Mouse (Mus musculus): Measurements from ENCODE around the gene Hist1h3f. TPM values are rescaled to one million over a fixed set of nuclear protein-coding genes. Genes with fewer than 3 reads are reported as not detected.
A peak's percentile ranks its signal among the peaks of the same experiment; 100 is the strongest.
"Not testable (repeated sequence)": the region's sequence is repeated elsewhere in the genome, so short reads cannot be mapped to it uniquely, and the experiment has no call there.

Gene Hist1h3f
- polyA plus RNA-seq, 1 experiment from 2014 or later = 0.83 TPM

DNA sequence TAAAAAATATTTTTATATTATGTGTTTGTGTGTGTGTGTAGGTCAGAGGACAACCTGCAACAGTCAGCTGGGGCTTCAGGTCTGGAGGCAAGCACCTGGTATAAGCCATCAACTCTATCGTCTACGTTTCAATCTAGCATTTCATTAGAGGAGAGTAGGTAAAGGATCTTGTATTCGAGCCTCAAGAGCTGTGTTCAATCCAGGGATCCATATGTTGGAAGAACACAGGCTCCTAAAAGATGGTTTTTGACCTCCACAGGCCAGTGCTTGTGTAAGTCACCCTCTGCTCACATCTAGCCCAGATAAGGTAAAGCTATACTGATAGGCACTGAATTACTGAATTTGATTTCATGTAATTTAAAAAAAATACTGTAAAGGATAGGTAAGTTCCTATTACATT is 13.1 kb downstream of the Hist1h3f start:
- ATAC-seq (ENCODE audit: insufficient read depth, low FRiP score, low read depth) = no peak
- Histone ChIP-seq H3K9ac (no peak overlapping the region), H3K4me1 (peaks cover 7% of the 10 kb centered on the region; the same call in 1 of the 2 replicates), H3K4me2 (peak overlapping the region; percentile 27), H3K4me3 (replicated peaks) (0 out of 2 replicates have a peak overlapping the region, but pooled peaks have one; percentile 4), H3K27me3 (replicated peaks) (no peaks in the 10 kb centered on the region), H3K9me3 (no peaks in the 10 kb centered on the region), H3K36me3 (no peaks in the 10 kb centered on the region), H3K27ac (peak overlapping the region; percentile 63; the same call in 1 of the 2 replicates)
- 60% methylated on average over 3 of the region's 3 CpGs for WGBS

DNA sequence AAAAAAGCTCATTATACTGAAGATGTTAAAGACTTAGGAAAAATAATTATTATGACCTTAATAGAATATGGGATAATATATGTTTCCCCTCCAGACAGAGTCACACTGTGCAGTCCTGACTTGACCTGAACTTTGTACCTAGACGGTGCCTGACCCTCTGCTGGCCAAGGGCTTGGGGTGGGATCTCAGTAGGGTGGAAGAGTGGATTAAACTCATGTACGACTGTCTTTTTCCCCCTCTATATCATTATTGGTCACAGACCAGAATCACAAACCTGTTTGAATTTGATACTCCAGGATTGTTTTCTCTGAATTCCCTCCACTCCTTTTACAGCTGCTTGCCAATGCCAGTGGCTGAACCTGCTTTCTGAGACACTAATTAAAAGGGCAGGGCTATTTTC is 16.8 kb downstream of the Hist1h3f start:
- H3K4me2 ChIP-seq; H3K4me1 ChIP-seq; H3K9me3 ChIP-seq; H3K9ac ChIP-seq; ATAC-seq (ENCODE audit: insufficient read depth, low FRiP score, low read depth); H3K27me3 ChIP-seq (replicated peaks); H3K4me3 ChIP-seq (replicated peaks); H3K36me3 ChIP-seq: not testable (repeated sequence)
- 15% methylated on average over 2 of the region's 2 CpGs for WGBS
- peak overlapping the region; percentile 61; the same call in 1 of the 2 replicates for H3K27ac ChIP-seq

DNA sequence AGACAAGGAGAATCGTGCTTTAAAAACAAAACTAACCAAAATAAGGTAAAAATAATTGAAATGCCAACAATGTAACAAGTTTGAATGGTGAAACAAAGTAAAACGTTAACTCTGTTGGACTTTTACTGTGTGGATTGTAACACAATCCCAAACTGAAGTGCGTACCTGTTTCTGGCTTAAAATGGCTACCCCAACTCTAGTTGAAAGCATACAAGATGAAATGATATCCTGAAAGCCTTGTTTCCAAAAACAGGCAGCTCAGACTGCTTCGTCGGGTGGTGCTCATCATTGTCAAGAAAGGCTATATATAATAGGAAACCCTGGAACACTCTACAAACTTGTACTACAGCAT is 17.7 kb downstream of the Hist1h3f start:
- H3K4me1 ChIP-seq; ATAC-seq (ENCODE audit: insufficient read depth, low FRiP score, low read depth); H3K9ac ChIP-seq; H3K36me3 ChIP-seq; H3K9me3 ChIP-seq; H3K27me3 ChIP-seq (replicated peaks): not testable (repeated sequence)
- H3K4me2 ChIP-seq = peak overlapping the region; percentile 70
- peak overlapping the region; percentile 45 for H3K4me3 ChIP-seq (replicated peaks)
- WGBS = 0% methylated on average over 2 of the region's 5 CpGs
- H3K27ac ChIP-seq = peak overlapping the region; percentile 98

DNA sequence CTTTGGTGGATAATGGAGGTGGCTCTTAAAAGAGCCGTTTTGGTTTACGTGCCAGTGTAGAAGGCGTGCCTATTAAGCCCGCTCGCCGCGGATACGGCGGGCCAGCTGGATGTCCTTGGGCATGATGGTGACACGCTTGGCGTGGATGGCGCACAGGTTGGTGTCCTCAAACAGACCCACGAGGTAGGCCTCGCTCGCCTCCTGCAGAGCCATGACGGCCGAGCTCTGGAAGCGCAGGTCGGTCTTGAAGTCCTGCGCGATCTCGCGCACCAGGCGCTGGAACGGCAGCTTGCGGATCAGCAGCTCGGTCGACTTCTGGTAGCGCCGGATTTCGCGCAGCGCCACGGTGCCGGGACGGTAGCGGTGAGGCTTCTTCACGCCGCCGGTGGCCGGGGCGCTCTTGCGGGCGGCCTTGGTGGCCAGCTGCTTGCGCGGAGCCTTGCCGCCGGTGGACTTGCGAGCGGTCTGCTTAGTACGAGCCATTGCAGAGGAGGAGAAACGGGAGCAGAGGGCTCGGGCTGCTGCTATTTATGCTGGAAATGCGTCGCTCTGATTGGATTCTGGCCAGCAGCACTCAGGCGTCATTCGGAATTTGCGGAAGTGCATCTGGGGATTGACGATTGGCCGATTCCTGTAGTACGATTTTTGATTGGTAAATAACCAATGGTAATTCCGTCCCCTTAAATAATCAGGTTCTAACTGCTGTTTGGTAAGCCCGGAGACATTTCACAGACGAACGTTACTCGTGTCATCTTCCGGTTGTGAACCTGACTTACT is 18.2 kb downstream of the Hist1h3f start, which contains the start of gene Hist1h3e:
Hist1h3e (minus strand) TSS at position 487 of the 777 bp plus-strand sequence.
- not testable (repeated sequence) for H3K27me3 ChIP-seq (replicated peaks); H3K4me1 ChIP-seq; H3K9me3 ChIP-seq; H3K36me3 ChIP-seq
- under 1% methylated on average over 62 of the region's 67 CpGs for WGBS
- Histone ChIP-seq H3K4me3 (replicated peaks) (peak within 1 kb of the TSS; percentile 45), H3K9ac (0 out of 2 replicates have a peak within 1 kb of the TSS, but pooled peaks have one; percentile 5), H3K4me2 (peak within 1 kb of the TSS; percentile 70), H3K27ac (peak within 1 kb of the TSS; percentile 98)
- ATAC-seq (ENCODE audit: insufficient read depth, low FRiP score, low read depth) = peak; percentile 92

DNA sequence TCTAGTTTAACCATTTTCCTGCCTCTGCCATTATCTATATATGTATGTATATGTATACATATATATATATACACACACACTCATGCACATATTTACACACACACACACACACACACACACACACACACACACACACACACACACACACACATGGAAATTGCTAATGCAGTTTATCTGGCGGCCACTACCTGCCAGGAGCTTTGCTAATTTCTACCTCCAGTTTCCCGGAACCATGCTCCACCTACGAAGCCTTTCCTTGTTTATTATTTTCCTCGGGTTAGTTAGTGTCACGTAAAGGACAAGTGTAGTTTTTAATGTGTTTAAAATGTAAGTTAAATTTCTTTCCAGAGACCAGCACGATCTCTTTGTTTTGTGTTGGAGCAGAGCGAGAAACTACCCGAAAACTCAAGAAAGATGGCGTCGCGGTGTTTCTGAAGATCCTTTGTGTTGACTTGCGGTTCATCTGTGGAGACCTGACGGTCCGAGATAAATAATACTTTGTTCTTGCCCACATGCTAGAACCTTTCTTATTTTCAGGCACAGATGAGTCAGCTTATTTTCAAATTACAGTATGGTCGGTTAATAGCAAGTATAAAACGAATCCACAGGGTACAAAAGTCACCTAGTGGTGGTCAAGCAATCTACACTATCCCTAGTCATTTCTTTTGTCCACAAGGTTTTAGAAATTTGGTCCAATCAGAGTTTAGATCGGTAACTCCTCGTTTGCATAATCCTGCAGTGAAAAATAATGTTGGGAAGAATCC is 19.0 kb downstream of the Hist1h3f start:
- WGBS = 2% methylated on average over 18 of the region's 18 CpGs
- Histone ChIP-seq H3K27ac (peak overlapping the region; percentile 98), H3K36me3 (no peaks in the 10 kb centered on the region), H3K4me2 (peak overlapping the region; percentile 70), H3K9me3 (no peaks in the 10 kb centered on the region), H3K4me1 (no peaks in the 10 kb centered on the region), H3K27me3 (replicated peaks) (no peaks in the 10 kb centered on the region), H3K9ac (0 out of 2 replicates have a peak overlapping the region, but pooled peaks have one; percentile 5), H3K4me3 (replicated peaks) (peak overlapping the region; percentile 45)
- peak; percentile 47; the same call in 1 of the 2 replicates for ATAC-seq (ENCODE audit: insufficient read depth, low FRiP score, low read depth)

DNA sequence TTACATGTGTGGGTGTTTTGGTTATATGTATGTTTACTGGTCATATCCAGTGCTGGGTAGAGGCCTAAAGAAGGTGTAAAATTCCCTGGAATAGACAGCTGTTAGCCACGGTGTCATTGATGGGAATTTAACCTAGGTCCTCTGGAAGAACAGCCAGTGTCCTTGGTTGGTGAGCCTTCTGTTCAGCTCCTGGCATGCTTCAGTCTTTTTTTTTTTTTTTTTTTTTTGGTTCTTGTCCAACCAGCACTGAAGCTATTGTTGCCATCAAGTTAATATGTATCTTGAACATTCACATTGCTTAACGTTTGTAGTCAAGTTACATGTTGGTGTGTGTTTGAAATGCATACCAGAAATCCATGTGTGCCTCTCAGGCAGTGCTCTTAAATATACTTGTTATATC is 20.6 kb downstream of the Hist1h3f start:
- Histone ChIP-seq H3K9ac (no peak overlapping the region), H3K4me2 (no peak overlapping the region), H3K27me3 (replicated peaks) (no peaks in the 10 kb centered on the region), H3K36me3 (no peaks in the 10 kb centered on the region), H3K4me3 (replicated peaks) (no peak overlapping the region), H3K9me3 (no peaks in the 10 kb centered on the region), H3K4me1 (no peaks in the 10 kb centered on the region), H3K27ac (no peak overlapping the region)
- 84% methylated on average over 2 of the region's 2 CpGs for WGBS
- ATAC-seq (ENCODE audit: insufficient read depth, low FRiP score, low read depth) = no peak

DNA sequence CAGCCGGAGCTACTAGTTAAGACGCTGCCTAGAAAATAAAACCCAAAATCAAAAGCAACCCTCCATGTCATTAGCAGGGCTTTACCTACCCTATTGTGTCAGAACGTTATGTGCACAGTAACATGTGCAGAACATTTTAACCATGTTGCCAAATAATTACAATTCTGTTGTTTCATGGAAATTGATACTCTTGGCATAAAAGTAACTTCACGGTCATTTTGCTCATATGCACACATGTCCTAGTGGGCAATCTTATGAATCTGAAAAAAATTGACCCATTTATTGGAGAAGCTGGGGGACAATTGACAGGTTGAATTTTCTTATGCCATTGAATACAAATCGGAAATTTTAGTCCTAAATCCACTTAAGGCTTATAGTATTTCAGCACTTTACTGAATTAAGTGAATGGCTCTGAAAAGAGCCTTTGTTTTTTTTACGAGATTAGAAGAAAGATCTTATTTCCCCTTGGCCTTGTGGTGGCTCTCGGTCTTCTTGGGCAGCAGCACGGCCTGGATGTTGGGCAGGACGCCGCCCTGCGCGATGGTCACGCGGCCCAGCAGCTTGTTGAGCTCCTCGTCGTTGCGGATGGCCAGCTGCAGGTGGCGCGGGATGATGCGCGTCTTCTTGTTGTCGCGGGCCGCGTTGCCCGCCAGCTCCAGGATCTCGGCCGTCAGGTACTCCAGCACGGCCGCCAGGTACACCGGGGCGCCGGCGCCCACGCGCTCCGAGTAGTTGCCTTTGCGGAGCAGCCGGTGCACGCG is 26.6 kb downstream of the Hist1h3f start:
- not testable (repeated sequence) for H3K4me1 ChIP-seq; H3K36me3 ChIP-seq; H3K9me3 ChIP-seq; H3K27me3 ChIP-seq (replicated peaks); ATAC-seq (ENCODE audit: insufficient read depth, low FRiP score, low read depth)
- WGBS = 1% methylated on average over 27 of the region's 41 CpGs
- peak overlapping the region; percentile 9; the same call in 1 of the 2 replicates for H3K9ac ChIP-seq
- peak overlapping the region; percentile 52 for H3K4me2 ChIP-seq
- H3K4me3 ChIP-seq (replicated peaks) = peak overlapping the region; percentile 47
- peak overlapping the region; percentile 98 for H3K27ac ChIP-seq

DNA sequence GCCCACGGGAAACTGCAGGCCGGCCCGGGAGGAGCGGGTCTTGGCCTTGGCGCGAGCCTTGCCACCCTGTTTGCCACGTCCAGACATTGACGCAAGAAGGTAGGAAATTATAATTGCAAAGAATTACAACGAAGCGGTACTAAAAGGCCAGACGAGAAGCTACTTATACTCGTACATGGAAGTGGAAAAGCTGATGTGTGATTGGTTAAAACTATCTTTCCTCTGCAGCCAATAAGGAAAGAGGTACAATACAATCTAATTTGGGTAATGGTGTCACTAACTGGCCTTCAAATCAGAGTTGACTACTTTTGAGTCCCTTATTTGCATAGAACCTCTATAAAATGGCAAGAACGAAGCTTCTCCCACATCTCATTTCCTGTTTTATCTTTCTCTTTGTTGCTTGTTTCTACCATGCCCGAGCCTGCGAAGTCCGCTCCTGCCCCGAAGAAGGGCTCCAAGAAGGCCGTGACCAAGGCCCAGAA is 27.2 kb downstream of the Hist1h3f start, which contains the start of the genes Hist1h2ae and Hist1h2bg:
Hist1h2ae (minus strand) TSS at position 199 of the 482 bp plus-strand sequence.
Hist1h2bg (plus strand) TSS at position 375 of the 482 bp plus-strand sequence.
- Histone ChIP-seq H3K4me2 (peak within 1 kb of the TSS; percentile 61), H3K4me3 (replicated peaks) (peak within 1 kb of the TSS; percentile 47), H3K9me3 (no peaks in the 10 kb centered on the region), H3K9ac (peak within 1 kb of the TSS; percentile 41; the same call in 1 of the 2 replicates), H3K36me3 (no peaks in the 10 kb centered on the region), H3K4me1 (no peaks in the 10 kb centered on the region; the same call in 1 of the 2 replicates), H3K27ac (peak within 1 kb of the TSS; percentile 98), H3K27me3 (replicated peaks) (no peaks in the 10 kb centered on the region)
- 0% methylated on average over 18 of the region's 18 CpGs for WGBS
- peak; percentile 88 for ATAC-seq (ENCODE audit: insufficient read depth, low FRiP score, low read depth)

DNA sequence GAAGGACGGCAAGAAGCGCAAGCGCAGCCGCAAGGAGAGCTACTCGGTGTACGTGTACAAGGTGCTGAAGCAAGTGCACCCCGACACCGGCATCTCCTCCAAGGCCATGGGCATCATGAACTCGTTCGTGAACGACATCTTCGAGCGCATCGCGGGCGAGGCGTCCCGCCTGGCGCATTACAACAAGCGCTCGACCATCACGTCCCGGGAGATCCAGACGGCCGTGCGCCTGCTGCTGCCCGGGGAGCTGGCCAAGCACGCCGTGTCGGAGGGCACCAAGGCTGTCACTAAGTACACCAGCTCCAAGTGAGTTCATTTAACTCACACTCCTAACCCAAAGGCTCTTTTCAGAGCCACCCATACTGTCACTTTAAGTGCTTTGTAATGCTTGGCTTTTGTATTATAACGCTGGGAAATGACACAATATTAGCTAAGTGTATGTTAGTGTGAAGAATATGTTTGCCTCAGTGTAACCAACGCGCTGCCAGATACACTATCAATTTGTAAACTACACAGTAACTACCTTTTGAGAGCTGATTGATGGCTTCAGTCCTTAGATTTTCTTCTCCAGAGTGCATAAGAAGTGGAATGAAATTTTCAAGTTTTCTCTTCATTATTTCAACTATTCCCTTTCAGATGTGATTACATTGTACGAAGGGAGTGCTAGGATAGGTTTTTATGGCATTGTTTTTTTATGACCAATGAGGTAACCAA is 27.8 kb downstream of the Hist1h3f start:
- Histone ChIP-seq H3K4me2 (peak overlapping the region; percentile 61), H3K27ac (peak overlapping the region; percentile 98), H3K4me3 (replicated peaks) (peak overlapping the region; percentile 47), H3K9ac (peak overlapping the region; percentile 41; the same call in 1 of the 2 replicates)
- not testable (repeated sequence) for H3K27me3 ChIP-seq (replicated peaks); H3K9me3 ChIP-seq; ATAC-seq (ENCODE audit: insufficient read depth, low FRiP score, low read depth); H3K36me3 ChIP-seq; H3K4me1 ChIP-seq
- 0% methylated on average over 15 of the region's 34 CpGs for WGBS

DNA sequence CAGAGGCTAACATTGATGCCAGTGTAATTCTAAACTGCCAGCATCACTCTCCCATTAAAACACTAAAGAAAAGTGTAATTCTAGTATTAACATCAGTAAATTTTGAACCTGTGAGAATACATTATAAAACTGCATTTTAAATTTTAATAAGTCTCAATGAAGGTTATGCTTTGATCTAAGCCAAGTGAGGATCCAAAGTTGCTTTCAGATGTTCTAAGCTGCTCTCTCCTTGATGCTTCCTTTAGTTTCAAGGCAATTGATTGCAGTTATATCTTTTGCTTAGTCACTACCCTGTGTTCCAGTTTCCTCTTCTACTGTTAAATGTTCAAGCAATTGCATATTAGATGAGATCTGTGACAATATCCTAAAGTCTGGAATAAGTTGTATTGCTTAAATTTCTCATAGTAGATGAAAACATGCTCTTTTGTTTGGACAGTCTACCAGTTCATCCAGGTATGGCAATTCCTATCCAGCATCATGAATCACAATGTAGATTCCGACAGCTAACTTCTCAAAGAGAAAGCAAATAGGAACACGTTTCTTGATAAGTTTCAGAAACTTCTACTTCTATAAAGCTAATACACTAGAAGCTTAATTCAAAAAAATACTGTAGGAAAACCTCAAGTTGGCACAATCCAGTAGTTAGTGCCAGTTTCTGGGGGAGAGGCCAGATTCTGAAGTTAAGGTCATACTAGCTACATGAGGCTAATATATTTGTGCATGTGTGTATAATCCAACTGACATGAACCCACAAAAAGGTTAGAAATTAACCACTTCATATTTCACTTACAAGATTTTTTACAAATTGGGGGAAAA is 28.6 kb downstream of the Hist1h3f start:
- 19% methylated on average over 2 of the region's 2 CpGs for WGBS
- H3K27me3 ChIP-seq (replicated peaks) = no peaks in the 10 kb centered on the region

More for the DNA sequence above, 28.6 kb downstream of the Hist1h3f start:
- Histone ChIP-seq H3K4me2 (peak overlapping the region; percentile 61), H3K4me3 (replicated peaks) (peak overlapping the region; percentile 47), H3K9me3 (no peaks in the 10 kb centered on the region), H3K27ac (peak overlapping the region; percentile 94), H3K36me3 (no peaks in the 10 kb centered on the region), H3K9ac (peak overlapping the region; percentile 41; the same call in 1 of the 2 replicates), H3K4me1 (peaks cover 7% of the 10 kb centered on the region; the same call in 1 of the 2 replicates)
- ATAC-seq (ENCODE audit: insufficient read depth, low FRiP score, low read depth) = no peak

Measured in stomach, embryonic 15.5 days (tissue).